Mouse (Mus musculus) testis, adult 2 months (tissue): ENCODE data around the gene Klc1. TPM values are rescaled to one million over a fixed set of nuclear protein-coding genes. Genes with fewer than 3 reads are reported as not detected.

Experiments used
- H3K27ac ChIP-seq: fragments of 200-500 bp; 2 replicates; pipeline ENCODE4 v1.5.1; 2012; ENCODE audit warnings: low read depth, low read length; ENCODE audit not compliant: control insufficient read depth, insufficient read depth
- H3K27me3 ChIP-seq: fragments of 200-500 bp; 2 replicates; pipeline ENCODE4 v1.6.1; 2012; ENCODE audit warnings: mild to moderate bottlenecking, low read length, moderate library complexity; ENCODE audit not compliant: control insufficient read depth, insufficient read depth
- H3K36me3 ChIP-seq: fragments of 200-500 bp; 2 replicates; pipeline ENCODE4 v1.6.1; 2012; ENCODE audit warnings: mild to moderate bottlenecking, low read length; ENCODE audit not compliant: control insufficient read depth, insufficient read depth
- H3K4me1 ChIP-seq: fragments of 200-500 bp; 2 replicates; pipeline ENCODE4 v1.6.1; 2012; ENCODE audit warnings: low read length; ENCODE audit not compliant: control insufficient read depth, insufficient read depth
- H3K4me3 ChIP-seq: fragments of 200-500 bp; 2 replicates; pipeline ENCODE4 v1.5.1; 2012; ENCODE audit warnings: low read depth, mild to moderate bottlenecking, low read length, moderate library complexity, mixed read lengths; ENCODE audit not compliant: control insufficient read depth
- CTCF ChIP-seq: fragments of 200-500 bp; IDR thresholded peaks from 2 replicates; pipeline ENCODE4 v1.5.1; 2012; ENCODE audit warnings: low read depth, mild to moderate bottlenecking, inconsistent platforms, low read length, moderate library complexity; ENCODE audit not compliant: control insufficient read depth, insufficient read depth, insufficient replicate concordance
- POLR2A ChIP-seq: fragments of 200-500 bp; IDR thresholded peaks from 2 replicates; pipeline ENCODE4 v1.6.1; 2012; ENCODE audit warnings: low read depth, mild to moderate bottlenecking, inconsistent platforms, low read length, moderate library complexity; ENCODE audit not compliant: control insufficient read depth
- polyA plus RNA-seq: library from polyadenylated mRNA; depleted of rRNA; stranded (reverse); fragments of >200 nt; gene quantifications from 2 replicates; pipeline ENCODE4 v1.2.3, GENCODE M21; 2012

The Klc1 gene
- polyA plus RNA-seq, 1 experiment, result 9.6 TPM

DNA sequence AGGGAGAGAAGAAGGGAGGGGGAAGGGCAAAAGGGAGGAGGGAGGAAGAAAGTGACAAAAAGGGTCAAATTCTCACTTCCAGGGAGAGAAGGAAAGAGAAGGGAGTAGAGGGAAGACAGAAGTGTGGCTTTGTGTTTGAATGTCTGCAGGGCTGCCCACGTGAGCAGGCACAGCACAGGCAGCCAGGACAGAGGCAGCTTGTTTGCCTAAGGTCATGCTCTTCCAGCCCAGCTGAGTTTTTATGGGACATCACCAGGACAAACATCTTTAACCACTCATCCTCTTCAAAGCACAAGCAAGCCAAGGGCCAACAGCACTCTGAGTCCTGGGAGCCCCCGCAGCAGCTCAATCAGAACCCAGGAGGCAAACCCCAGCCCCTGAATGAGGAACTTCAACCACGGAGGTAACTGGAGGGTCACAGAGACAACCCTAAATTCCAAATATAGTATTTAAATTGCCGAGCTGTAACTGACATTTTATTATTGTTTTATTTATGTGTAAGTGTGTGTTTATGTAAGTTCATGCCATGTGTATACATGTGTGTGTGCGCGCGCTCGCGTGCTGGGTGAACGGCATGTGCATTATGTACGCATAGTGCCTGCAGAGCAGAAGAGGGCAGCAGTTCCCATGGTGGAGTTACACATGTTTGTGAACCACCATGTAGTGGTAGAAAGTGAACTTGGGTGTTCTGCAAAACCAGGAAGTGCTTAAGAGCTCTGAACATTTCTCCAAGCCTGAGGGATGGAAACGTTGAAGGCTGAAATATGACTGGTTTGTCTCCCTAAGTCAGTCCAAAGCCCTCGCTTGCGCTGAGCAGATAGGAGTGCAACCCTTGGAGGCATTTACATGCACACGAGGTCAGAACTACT, 84.2 kb downstream of the Klc1 start:
- Histone ChIP-seq H3K4me1 (no peaks in the 10 kb centered on the region), H3K4me3 (no peak overlapping the region), H3K27me3 (no peaks in the 10 kb centered on the region), H3K27ac (no peak overlapping the region), H3K36me3 (peaks cover 10% of the 10 kb centered on the region)
- no peak for TF ChIP-seq POLR2A
- no peak for TF ChIP-seq CTCF

DNA sequence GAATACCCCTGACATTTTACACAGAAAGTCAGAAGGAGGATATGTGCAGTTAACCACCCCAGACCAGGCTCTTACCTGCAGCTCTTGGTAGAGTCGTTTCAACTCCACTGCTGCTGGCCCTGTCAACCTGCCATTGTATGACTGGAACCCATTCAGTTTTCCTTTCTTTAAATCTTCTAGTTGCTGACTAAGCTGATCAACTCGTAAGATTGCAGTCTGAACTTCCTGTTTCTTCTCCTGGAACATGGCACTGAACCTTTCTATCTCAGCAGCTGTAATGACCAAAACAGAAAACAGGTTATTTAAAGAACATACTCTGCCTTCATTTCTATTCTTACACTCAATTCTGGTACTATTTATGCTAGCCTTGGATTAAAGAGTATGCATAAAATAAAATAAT, 84.8 kb downstream of the Klc1 start:
- no peak overlapping the region for H3K4me3 ChIP-seq
- no peak overlapping the region for H3K27ac ChIP-seq
- H3K36me3 ChIP-seq, result peaks cover 10% of the 10 kb centered on the region
- H3K4me1 ChIP-seq, result no peaks in the 10 kb centered on the region
- TF ChIP-seq POLR2A (no peak), CTCF (no peak)
- H3K27me3 ChIP-seq, result no peaks in the 10 kb centered on the region

DNA sequence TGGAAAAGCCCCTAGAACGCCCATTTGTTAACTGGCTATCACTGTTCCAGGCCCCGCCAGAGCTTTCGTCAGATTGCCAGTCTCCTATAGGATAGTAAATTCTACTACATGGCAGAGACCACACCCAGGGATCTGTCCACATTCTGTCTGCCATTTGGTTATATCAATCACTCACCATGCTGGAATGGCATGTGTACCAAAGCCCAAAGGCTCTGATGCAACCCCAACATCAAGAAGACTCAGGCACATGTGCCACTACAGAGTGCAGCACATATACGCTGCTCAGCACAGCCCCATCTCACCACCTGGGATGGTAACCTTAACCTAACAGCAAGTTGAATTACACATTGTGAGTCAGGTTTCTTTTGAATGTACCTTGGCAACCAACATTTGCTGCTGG, 87.3 kb downstream of the Klc1 start:
- TF ChIP-seq CTCF (no peak), POLR2A (no peak)
- Histone ChIP-seq H3K27me3 (no peaks in the 10 kb centered on the region), H3K4me1 (0 out of 2 replicates have a peak, but pooled peaks cover 2% of the 10 kb centered on the region), H3K27ac (no peak overlapping the region), H3K36me3 (peaks cover 7% of the 10 kb centered on the region; the same call in 1 of the 2 replicates), H3K4me3 (no peak overlapping the region)

DNA sequence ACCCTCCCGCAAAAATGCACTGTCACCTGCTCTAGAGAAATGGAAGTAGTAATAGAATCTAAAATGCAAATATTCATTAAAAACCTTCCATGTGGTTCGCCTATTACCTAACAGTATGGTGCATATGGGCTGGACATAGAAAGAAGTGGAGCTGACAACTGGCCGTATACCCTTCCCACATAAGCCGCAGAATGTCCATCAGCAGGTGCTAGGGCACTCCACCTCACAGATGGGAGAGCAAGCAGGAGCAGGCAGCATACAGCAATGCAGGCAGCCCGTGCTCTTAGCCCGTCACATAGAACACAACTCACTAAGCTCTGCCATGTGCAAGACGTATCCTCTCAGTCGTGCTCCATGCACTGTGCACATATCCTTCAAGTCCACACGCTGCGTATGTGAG, 88.2 kb downstream of the Klc1 start:
- Histone ChIP-seq H3K4me1 (0 out of 2 replicates have a peak, but pooled peaks cover 2% of the 10 kb centered on the region), H3K4me3 (no peak overlapping the region), H3K27me3 (no peaks in the 10 kb centered on the region), H3K36me3 (peaks cover 7% of the 10 kb centered on the region; the same call in 1 of the 2 replicates), H3K27ac (no peak overlapping the region)
- TF ChIP-seq POLR2A (no peak), CTCF (no peak)

DNA sequence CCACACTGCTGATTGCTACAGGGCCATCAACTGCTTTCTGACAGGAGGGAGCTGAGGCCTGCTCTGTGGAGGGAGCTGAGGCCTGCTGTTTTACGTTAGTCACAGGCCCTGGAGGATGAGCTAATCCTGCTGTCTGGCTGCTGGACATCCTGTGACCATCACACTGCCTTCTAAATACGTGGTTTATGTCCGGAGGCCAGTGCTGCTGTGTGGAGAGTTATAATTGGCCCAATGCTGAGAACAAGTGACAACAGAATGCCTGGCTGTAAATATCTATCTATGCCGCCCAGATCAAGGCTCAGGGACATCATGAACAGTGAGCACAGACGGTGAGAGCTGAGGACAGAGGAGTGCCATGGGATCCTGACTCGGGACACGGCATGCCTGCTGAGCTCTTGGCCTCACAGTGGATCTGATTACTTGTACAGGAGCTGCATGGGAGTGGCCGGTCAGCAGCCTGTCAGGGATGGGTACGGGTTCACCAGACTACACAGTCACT, 89.7 kb downstream of the Klc1 start:
- no peak overlapping the region for H3K27ac ChIP-seq
- peaks cover 4% of the 10 kb centered on the region; the same call in 1 of the 2 replicates for H3K4me1 ChIP-seq
- TF ChIP-seq POLR2A, result no peak
- no peak for TF ChIP-seq CTCF
- H3K36me3 ChIP-seq, result peaks cover 2% of the 10 kb centered on the region; the same call in 1 of the 2 replicates
- H3K4me3 ChIP-seq, result no peak overlapping the region
- H3K27me3 ChIP-seq, result no peaks in the 10 kb centered on the region

DNA sequence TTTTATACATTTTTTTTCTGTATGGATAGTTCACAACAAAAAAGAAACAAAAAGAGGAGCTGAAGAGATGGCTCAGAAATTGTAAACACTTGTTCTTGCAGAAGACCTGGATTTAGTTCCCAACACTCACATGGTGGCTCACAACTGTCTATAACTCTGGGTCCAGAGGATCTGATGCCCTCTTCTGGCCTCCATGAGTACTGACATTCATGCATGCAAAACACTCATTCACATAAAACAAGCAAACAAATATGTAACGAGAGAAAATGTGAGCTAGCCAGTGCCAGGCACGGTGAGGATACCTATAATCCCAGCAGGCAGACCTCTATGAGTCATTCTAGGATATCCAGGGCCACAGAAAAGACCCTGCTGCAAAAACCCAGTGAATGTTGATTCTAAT, 92.6 kb downstream of the Klc1 start:
- H3K4me3 ChIP-seq, result no peak overlapping the region
- TF ChIP-seq CTCF, result no peak
- TF ChIP-seq POLR2A, result no peak
- H3K36me3 ChIP-seq, result no peaks in the 10 kb centered on the region
- no peaks in the 10 kb centered on the region for H3K27me3 ChIP-seq
- H3K27ac ChIP-seq, result no peak overlapping the region
- H3K4me1 ChIP-seq, result peaks cover 4% of the 10 kb centered on the region; the same call in 1 of the 2 replicates

DNA sequence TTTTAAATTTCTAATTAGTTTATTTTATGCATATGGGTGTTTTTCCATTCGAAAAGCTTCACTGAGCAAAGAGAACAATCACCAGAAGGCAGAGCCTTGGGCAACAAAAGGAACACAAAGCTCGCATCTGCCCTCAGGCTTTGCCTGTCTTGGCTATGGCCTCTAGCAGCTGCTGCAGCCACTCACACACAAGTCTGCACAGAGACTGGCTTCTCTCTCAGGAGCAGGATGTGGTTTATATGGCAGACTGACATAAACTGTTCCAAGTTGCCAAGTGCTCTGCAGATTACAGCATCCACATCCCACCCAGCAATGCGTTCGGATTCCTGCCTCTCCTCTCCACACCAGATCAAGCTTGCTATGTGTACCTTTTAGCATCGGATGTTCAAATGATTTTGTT, 93.1 kb downstream of the Klc1 start:
- TF ChIP-seq CTCF (no peak), POLR2A (no peak)
- no peaks in the 10 kb centered on the region for H3K36me3 ChIP-seq
- H3K4me1 ChIP-seq, result peaks cover 4% of the 10 kb centered on the region; the same call in 1 of the 2 replicates
- H3K27me3 ChIP-seq, result no peaks in the 10 kb centered on the region
- no peak overlapping the region for H3K4me3 ChIP-seq
- no peak overlapping the region for H3K27ac ChIP-seq
